Mouse (Mus musculus): ENCODE results near the gene Ror2. TPM values are rescaled to one million over a fixed set of nuclear protein-coding genes. Genes with fewer than 3 reads are reported as not detected.
A peak's percentile ranks its signal among the peaks of the same experiment; 100 is the strongest.

Gene Ror2
- polyA plus RNA-seq, 1 experiment from 2014 or later: 40.1 TPM

- no peaks in the 10 kb centered on the region for H3K9me3 ChIP-seq (replicated peaks)
- no peaks in the 10 kb centered on the region for H3K36me3 ChIP-seq
- no peak overlapping the region for H3K27ac ChIP-seq
- peaks cover 14% of the 10 kb centered on the region for H3K4me1 ChIP-seq
- no peak for DNase-seq (ENCODE audit: low spot score)
- peaks cover 7% of the 10 kb centered on the region for H3K27me3 ChIP-seq (ENCODE audit: low read depth, poor library complexity, severe bottlenecking)
- no peak overlapping the region for H3K4me3 ChIP-seq
- WGBS: 75% methylated on average over 8 of the region's 8 CpGs
Observed at GRCm38 (mm10) chr13:53094658-53095057, 191.3 kb downstream of the Ror2 start.

DNA sequence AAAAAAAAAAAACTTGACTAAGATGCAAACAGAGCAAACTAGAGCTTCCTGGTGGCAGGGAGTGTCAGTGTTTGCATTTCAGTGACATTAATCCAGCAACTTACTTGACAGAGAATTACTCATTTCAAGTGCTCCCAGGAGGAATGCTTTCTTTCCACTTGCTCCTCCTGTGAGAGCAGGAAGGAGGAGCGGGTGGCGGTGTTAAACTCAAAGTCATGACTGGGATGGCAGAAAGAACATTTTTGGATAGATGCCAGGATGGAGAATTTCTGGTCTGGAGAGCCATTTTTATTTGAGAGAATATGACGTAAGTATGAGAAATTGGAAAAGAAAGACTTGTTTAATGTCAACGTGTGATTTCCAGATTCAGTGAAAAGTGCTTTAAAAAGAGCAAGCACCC is 192.5 kb downstream of the Ror2 start:
- H3K27me3 ChIP-seq (ENCODE audit: low read depth, poor library complexity, severe bottlenecking): peaks cover 7% of the 10 kb centered on the region
- no peak for DNase-seq (ENCODE audit: low spot score)
- no peaks in the 10 kb centered on the region for H3K9me3 ChIP-seq (replicated peaks)
- 84% methylated on average over 4 of the region's 4 CpGs for WGBS
- H3K4me3 ChIP-seq: no peak overlapping the region
- peaks cover 19% of the 10 kb centered on the region for H3K4me1 ChIP-seq
- H3K27ac ChIP-seq: no peak overlapping the region
- no peaks in the 10 kb centered on the region for H3K36me3 ChIP-seq

DNA sequence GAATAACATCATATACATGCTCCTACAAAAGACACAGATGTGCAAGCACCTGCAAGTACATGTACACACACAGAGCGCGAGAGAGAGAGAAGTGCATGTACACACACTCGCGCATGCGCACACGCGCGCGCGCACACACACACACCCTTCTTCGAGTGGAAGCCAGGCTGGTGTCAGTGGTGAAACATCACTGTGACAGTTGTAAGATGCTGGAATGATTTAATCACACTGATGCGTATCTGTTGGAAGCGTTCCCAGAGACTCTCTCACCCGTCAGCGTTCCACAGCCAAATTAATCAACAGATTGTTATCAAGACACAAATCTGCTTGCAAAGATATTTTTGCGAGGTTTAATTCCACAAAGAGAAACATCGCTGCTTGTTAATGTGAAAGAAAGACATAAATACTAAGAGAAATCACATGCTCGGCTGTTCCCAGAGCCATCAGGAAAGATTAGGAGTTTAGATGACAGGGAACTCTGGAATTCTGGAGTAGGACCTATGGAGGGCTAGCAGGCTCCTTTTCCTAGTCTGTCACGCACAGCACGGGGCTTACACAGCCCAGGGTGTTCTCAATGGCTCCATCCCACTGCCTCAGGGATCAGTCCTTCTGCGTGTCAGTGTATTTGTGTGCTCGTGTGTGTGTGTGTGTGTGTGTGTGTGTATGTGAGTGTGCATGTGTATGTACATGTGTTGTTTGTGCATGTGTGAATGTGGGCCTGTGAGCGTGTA is 199.2 kb downstream of the Ror2 start:
- 91% methylated on average over 23 of the region's 23 CpGs for WGBS
- Histone ChIP-seq H3K9me3 (replicated peaks) (no peaks in the 10 kb centered on the region), H3K4me1 (peaks cover 11% of the 10 kb centered on the region), H3K4me3 (no peak overlapping the region), H3K36me3 (no peaks in the 10 kb centered on the region), H3K27ac (no peak overlapping the region), H3K27me3 (ENCODE audit: low read depth, poor library complexity, severe bottlenecking) (no peaks in the 10 kb centered on the region)
- no peak for DNase-seq (ENCODE audit: low spot score)

- Histone ChIP-seq H3K4me3 (no peak overlapping the region), H3K27me3 (ENCODE audit: low read depth, poor library complexity, severe bottlenecking) (no peaks in the 10 kb centered on the region), H3K27ac (no peak overlapping the region), H3K9me3 (replicated peaks) (no peaks in the 10 kb centered on the region), H3K36me3 (no peaks in the 10 kb centered on the region), H3K4me1 (peaks cover 20% of the 10 kb centered on the region)
- no peak for DNase-seq (ENCODE audit: low spot score)
- WGBS: 23% methylated on average over 6 of the region's 6 CpGs
Observed at GRCm38 (mm10) chr13:53081846-53082245, 204.1 kb downstream of the Ror2 start.

- Histone ChIP-seq H3K27ac (no peak overlapping the region), H3K4me1 (peaks cover 20% of the 10 kb centered on the region), H3K27me3 (ENCODE audit: low read depth, poor library complexity, severe bottlenecking) (no peaks in the 10 kb centered on the region), H3K9me3 (replicated peaks) (no peaks in the 10 kb centered on the region), H3K36me3 (no peaks in the 10 kb centered on the region), H3K4me3 (no peak overlapping the region)
- 90% methylated on average over 15 of the region's 15 CpGs for WGBS
- DNase-seq (ENCODE audit: low spot score): no peak
Observed at GRCm38 (mm10) chr13:53077732-53078345, 208.1 kb downstream of the Ror2 start.

GRCm38 (mm10) chr13:53075006-53075405 is 210.9 kb downstream of the Ror2 start:
- H3K27me3 ChIP-seq (ENCODE audit: low read depth, poor library complexity, severe bottlenecking): 0 out of 2 replicates have a peak, but pooled peaks cover 2% of the 10 kb centered on the region
- DNase-seq (ENCODE audit: low spot score): no peak
- WGBS: 74% methylated on average over 5 of the region's 5 CpGs
- no peaks in the 10 kb centered on the region for H3K36me3 ChIP-seq
- H3K4me3 ChIP-seq: no peak overlapping the region
- 0 out of 2 replicates have a peak, but pooled peaks cover 5% of the 10 kb centered on the region for H3K4me1 ChIP-seq
- no peaks in the 10 kb centered on the region for H3K9me3 ChIP-seq (replicated peaks)
- no peak overlapping the region for H3K27ac ChIP-seq

GRCm38 (mm10) chr13:53069076-53069690 is 216.7 kb downstream of the Ror2 start:
- no peaks in the 10 kb centered on the region for H3K36me3 ChIP-seq
- no peak for DNase-seq (ENCODE audit: low spot score)
- no peaks in the 10 kb centered on the region for H3K9me3 ChIP-seq (replicated peaks)
- 71% methylated on average over 22 of the region's 22 CpGs for WGBS
- H3K27ac ChIP-seq: no peak overlapping the region
- H3K27me3 ChIP-seq (ENCODE audit: low read depth, poor library complexity, severe bottlenecking): peaks cover 10% of the 10 kb centered on the region; the same call in 1 of the 2 replicates
- no peak overlapping the region for H3K4me3 ChIP-seq
- H3K4me1 ChIP-seq: peaks cover 20% of the 10 kb centered on the region

- 57% methylated on average over 8 of the region's 8 CpGs for WGBS
- peaks cover 20% of the 10 kb centered on the region for H3K4me1 ChIP-seq
- no peaks in the 10 kb centered on the region for H3K9me3 ChIP-seq (replicated peaks)
- no peak overlapping the region for H3K4me3 ChIP-seq
- H3K36me3 ChIP-seq: no peaks in the 10 kb centered on the region
- DNase-seq (ENCODE audit: low spot score): no peak
- H3K27ac ChIP-seq: peak overlapping the region; percentile 12; the same call in 1 of the 2 replicates
- peaks cover 10% of the 10 kb centered on the region; the same call in 1 of the 2 replicates for H3K27me3 ChIP-seq (ENCODE audit: low read depth, poor library complexity, severe bottlenecking)
Observed at GRCm38 (mm10) chr13:53068461-53068860, 217.5 kb downstream of the Ror2 start.

- 67% methylated on average over 11 of the region's 11 CpGs for WGBS
- no peak for DNase-seq (ENCODE audit: low spot score)
- H3K27ac ChIP-seq: 0 out of 2 replicates have a peak overlapping the region, but pooled peaks have one; percentile 12
Observed at GRCm38 (mm10) chr13:53067949-53068348, 218.0 kb downstream of the Ror2 start.

DNA sequence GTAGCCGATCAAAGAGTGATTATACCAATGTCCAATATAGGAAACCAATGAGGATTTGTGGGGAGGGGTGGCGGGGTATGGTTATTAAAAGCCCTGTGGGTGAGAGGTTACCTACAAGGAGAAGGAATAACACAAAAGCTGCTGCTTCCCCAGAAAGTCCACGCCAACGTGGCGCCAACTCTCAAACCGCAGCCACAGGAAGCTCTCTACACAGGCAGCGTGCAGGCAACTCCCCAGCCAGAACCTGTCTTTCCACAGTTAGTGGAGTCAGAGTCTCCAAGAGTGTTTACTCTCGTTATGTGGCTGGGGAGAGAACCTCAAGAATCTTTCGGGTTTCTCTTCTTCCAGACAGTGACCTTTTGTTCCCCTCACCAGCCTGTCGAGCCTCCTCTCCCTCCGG is 220.8 kb downstream of the Ror2 start:
- Histone ChIP-seq H3K4me3 (no peak overlapping the region), H3K4me1 (peaks cover 20% of the 10 kb centered on the region), H3K9me3 (replicated peaks) (no peaks in the 10 kb centered on the region), H3K36me3 (no peaks in the 10 kb centered on the region), H3K27me3 (ENCODE audit: low read depth, poor library complexity, severe bottlenecking) (peaks cover 10% of the 10 kb centered on the region; the same call in 1 of the 2 replicates), H3K27ac (no peak overlapping the region)
- DNase-seq (ENCODE audit: low spot score): no peak
- WGBS: 89% methylated on average over 11 of the region's 11 CpGs

More at GRCm38 (mm10) chr13:53067949-53068348, 218.0 kb downstream of the Ror2 start:
- no peaks in the 10 kb centered on the region for H3K9me3 ChIP-seq (replicated peaks)
- peaks cover 20% of the 10 kb centered on the region for H3K4me1 ChIP-seq
- H3K27me3 ChIP-seq (ENCODE audit: low read depth, poor library complexity, severe bottlenecking): peaks cover 10% of the 10 kb centered on the region; the same call in 1 of the 2 replicates
- H3K36me3 ChIP-seq: no peaks in the 10 kb centered on the region
- no peak overlapping the region for H3K4me3 ChIP-seq

- Histone ChIP-seq H3K36me3 (no peaks in the 10 kb centered on the region), H3K9me3 (replicated peaks) (no peaks in the 10 kb centered on the region), H3K4me3 (no peak overlapping the region), H3K27ac (no peak overlapping the region), H3K4me1 (peaks cover 20% of the 10 kb centered on the region), H3K27me3 (ENCODE audit: low read depth, poor library complexity, severe bottlenecking) (peaks cover 5% of the 10 kb centered on the region; the same call in 1 of the 2 replicates)
- 94% methylated on average over 1 of the region's 1 CpGs for WGBS
- DNase-seq (ENCODE audit: low spot score): no peak
Observed at GRCm38 (mm10) chr13:53064681-53065080, 221.2 kb downstream of the Ror2 start.

Measured in limb, embryonic 10.5 days (tissue).